Mouse (Mus musculus) lung, adult 2 months (tissue): Measurements from ENCODE around the gene Slc24a5.
"Not testable (repeated sequence)": the region's sequence is repeated elsewhere in the genome, so short reads cannot be mapped to it uniquely, and the experiment has no call there.

Source experiments
- CTCF ChIP-seq: fragments of 200-500 bp; IDR thresholded peaks from 2 replicates; pipeline ENCODE4 v1.5.1; 2011; ENCODE audit warnings: mild to moderate bottlenecking, low read length, control low read depth; ENCODE audit not compliant: insufficient read depth
- POLR2A ChIP-seq: fragments of 200-500 bp; IDR thresholded peaks from 2 replicates; pipeline ENCODE4 v1.6.1; 2011; ENCODE audit warnings: low read depth, mild to moderate bottlenecking, control low read depth, low read length, borderline replicate concordance; ENCODE audit errors: extremely low read depth

DNA sequence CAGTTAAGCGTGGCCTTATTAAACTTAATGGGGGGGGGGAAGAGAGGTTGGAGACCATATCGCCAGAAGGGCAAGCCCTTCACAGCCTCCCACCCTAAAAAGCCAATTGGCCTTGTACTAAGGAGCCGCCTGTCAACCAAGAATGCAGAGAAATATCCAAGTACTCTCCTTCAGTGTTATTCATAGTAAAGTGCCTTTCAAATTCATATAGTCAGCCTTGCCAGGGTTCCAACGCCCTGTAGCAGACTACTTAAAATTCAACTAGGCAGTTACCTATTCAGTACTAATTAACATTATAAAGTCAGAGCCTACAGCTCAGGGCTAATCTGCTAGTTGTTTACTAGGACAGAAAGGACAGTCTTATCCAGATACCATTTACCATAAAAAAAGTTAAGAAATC is 38.6 kb downstream of the Slc24a5 start:
- TF ChIP-seq POLR2A, CTCF: not testable (repeated sequence)
